In the genomic region with DNA sequence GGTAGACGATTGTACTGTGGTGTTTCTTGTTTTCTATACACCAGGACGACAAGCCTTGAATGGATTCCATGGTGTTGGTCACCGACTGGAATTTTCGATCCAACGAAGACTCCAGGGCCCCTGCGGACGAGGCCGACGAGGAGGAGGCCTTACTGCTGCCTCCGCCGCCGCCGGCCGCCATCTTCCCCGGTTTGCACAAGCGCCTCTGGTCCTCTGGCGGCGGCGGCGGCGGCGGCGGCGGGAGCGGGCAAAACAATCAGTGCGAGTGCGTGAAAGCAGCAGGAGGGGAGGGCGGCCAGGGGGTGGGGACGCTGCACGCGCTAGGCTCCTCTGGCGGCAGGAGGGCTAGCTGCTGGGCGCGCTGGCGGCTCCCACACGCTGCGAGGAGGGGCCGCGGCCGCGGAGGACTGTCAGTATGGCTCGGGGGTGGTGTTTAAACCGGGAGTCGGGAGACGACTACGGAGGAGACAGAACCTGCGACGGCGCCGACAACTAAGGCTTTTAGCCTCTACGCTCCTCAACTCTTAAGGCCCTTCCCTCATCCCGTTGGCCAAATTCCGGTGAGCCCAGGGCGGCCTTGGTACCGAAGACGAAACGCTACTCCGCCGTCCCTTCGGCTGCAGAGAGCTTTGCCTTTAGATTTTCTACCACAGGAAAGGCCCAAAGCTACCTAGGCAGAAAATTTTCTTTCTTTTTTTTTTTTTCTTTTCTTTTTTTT, we compare ENCODE assay signal across 8 mouse cellular contexts. TPM values are rescaled to one million over a fixed set of nuclear protein-coding genes. Genes with fewer than 3 reads are reported as not detected.
A peak's percentile ranks its signal among the peaks of the same experiment; 100 is the strongest.
DNase-seq lines count a peak whose midpoint lies in the region; ATAC-seq lines count a peak whose summit lies in the region.

Gene Rprd2 (minus strand): TSS at position 293 of the 718 bp plus-strand sequence.

- peak within 1 kb of the TSS; percentile 76 for H3K4me3 ChIP-seq in intestine, embryonic 14.5 days (ENCODE audit: low read depth, low read length)

- ATAC-seq in intestine, embryonic 14.5 days (replicated peaks; ENCODE audit: low FRiP score, low TSS enrichment, low read depth), result peak; percentile 67

- no peaks in the 10 kb centered on the region for H3K27me3 ChIP-seq in intestine, embryonic 14.5 days (replicated peaks; ENCODE audit: control insufficient read depth, insufficient read depth, low read length)

- H3K9me3 ChIP-seq in intestine, embryonic 14.5 days (ENCODE audit: control insufficient read depth, low read length), result no peaks in the 10 kb centered on the region

- WGBS in intestine, embryonic 14.5 days, result under 1% methylated on average over 58 of the region's 60 CpGs

- peak within 1 kb of the TSS; percentile 96 for H3K9ac ChIP-seq in intestine, embryonic 14.5 days (ENCODE audit: low read length)

- H3K4me1 ChIP-seq in intestine, embryonic 14.5 days (replicated peaks; ENCODE audit: control insufficient read depth, insufficient read depth, low read length), result peaks cover 5% of the 10 kb centered on the region

- H3K27ac ChIP-seq in intestine, embryonic 14.5 days (ENCODE audit: low read depth), result peak within 1 kb of the TSS; percentile 99

- H3K36me3 ChIP-seq in intestine, embryonic 14.5 days (ENCODE audit: control insufficient read depth, insufficient read depth, low read length), result no peaks in the 10 kb centered on the region

- intact Hi-C loops in gastrocnemius, postnatal 14 days (cut with DNase I; ENCODE audit: low total_unique reads), result no loop called here
- intact Hi-C loops in left cerebral cortex, postnatal 14 days (cut with DNase I), result no loop called here

- H3K4me2 ChIP-seq in intestine, embryonic 14.5 days (ENCODE audit: low read length), result peak within 1 kb of the TSS; percentile 69

- peak; percentile 82 for DNase-seq in adipocyte (ENCODE audit: low spot score)
- peak; percentile 78 for DNase-seq in embryo, embryonic 10 days (ENCODE audit: low spot score)
- DNase-seq in gastrocnemius, postnatal 14 days, result peak; percentile 81
- peak; percentile 91 for DNase-seq in intestine, embryonic 14.5 days (ENCODE audit: low spot score)
- DNase-seq in left cerebral cortex, postnatal 14 days (ENCODE audit: low spot score in 2 of 2), result peak; percentile 77 to 78
- DNase-seq in mesoderm, embryonic 11.5 days (ENCODE audit: low read depth, low spot score), result peak; percentile 62
- DNase-seq in right cerebral cortex, postnatal 36 days (ENCODE audit: low spot score in 2 of 2), result peak; percentile 66 to 77
- peak; percentile 87 for DNase-seq in yolk sac, embryonic 10.5 days (ENCODE audit: low spot score)

RNA-seq across cellular contexts. Expression of gene Rprd2, which starts in this region (rescaled TPM):
- 10 to 100 TPM; 29.0 to 29.3 TPM for total RNA-seq in gastrocnemius, postnatal 14 days (2021)
- 19.8 and 21.2 TPM in 2 replicates for polyA plus RNA-seq in intestine, embryonic 14.5 days (2014; fragmentation: Nextera tagmentation; extraction: Ambion mirVana)
- total RNA-seq in left cerebral cortex, postnatal 14 days (2021), result 10 to 100 TPM; 61.3 to 61.8 TPM

Comparison
In these comparisons a context has a peak if more than half of its experiments do, and no peak if none do; other contexts are left out.
1. Peak in every context shown above with its lines: DNase-seq, ATAC-seq, H3K4me3 ChIP-seq and H3K27ac ChIP-seq.